Mouse (Mus musculus): Measurements from ENCODE around the gene Serp2. TPM values are rescaled to one million over a fixed set of nuclear protein-coding genes. Genes with fewer than 3 reads are reported as not detected.

The Serp2 gene
- polyA plus RNA-seq, 1 experiment from 2014 or later: 6.3 TPM

DNA sequence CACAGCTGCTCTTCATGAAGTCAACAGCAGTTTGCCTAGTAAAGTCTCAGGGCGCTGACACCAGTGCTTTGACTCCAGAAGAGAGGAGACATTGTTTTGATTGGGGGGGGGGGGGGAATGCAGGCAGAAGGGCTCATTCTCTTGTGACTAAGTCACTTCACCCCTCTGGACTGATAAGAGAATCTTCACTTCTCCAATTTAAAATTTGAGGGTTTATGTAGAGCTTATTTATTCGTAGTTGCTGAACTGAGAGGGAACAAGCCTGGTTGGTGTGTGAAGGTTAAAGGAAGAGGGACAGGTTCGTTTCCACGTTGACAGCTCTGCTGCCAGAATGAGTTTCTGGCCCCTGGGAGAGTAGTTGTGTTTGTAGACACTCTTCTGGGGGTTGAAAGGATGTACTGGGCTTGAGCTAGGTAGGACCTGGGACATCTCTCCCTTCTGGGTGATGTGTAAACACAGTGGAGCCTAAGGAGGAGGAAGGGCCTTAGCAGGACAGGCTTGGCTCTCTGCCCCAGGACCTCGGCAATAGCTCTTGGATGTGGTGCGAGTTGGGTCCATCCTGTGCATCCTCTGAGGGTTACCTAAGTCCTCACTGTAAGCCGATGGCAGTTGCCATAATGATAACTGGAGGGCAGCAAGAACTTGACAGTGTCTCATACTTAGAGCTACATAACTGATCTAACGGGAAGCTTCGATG lies 48.7 kb downstream of the Serp2 start:
- no peak overlapping the region for H3K9ac ChIP-seq (ENCODE audit: low read length)
- 66% methylated on average over 9 of the region's 9 CpGs for WGBS
- no peak for ATAC-seq (replicated peaks; ENCODE audit: extremely low read depth, insufficient read depth, low FRiP score)
- H3K27ac ChIP-seq (ENCODE audit: low read length): 0 out of 2 replicates have a peak overlapping the region, but pooled peaks have one; percentile 27
- no peaks in the 10 kb centered on the region for H3K27me3 ChIP-seq (ENCODE audit: control insufficient read depth, insufficient read depth, low read length)
- no peaks in the 10 kb centered on the region for H3K9me3 ChIP-seq (replicated peaks; ENCODE audit: control insufficient read depth, low read length)
- H3K36me3 ChIP-seq (ENCODE audit: control insufficient read depth, insufficient read depth): peaks cover 22% of the 10 kb centered on the region
- H3K4me2 ChIP-seq (ENCODE audit: low read depth, low read length): peak overlapping the region; percentile 90; the same call in 1 of the 2 replicates
- no peak overlapping the region for H3K4me3 ChIP-seq (ENCODE audit: low read length)
- H3K4me1 ChIP-seq (ENCODE audit: control insufficient read depth, insufficient read depth, low read length): peaks cover 23% of the 10 kb centered on the region

DNA sequence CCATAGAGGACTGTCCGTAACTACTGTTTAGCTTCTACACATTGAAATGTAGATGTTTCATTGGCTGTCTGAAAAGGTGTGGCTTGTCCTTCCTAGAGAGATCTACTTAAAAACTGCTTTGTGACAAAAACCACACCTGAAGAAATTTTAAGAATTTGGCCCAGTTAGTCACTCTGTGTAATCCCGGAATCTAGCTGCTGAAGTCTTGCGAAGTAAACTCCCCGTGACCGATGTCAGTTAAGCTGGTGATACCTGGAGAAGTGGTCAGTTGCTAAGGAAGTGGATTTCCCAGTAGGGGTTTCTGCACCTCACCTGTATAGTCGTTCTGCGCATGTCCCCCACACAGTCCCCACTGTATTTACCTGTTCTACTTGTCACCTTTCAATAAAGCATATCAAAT lies 49.3 kb downstream of the Serp2 start:
- Histone ChIP-seq H3K4me3 (ENCODE audit: low read length) (peak overlapping the region; percentile 79), H3K9me3 (replicated peaks; ENCODE audit: control insufficient read depth, low read length) (no peaks in the 10 kb centered on the region), H3K27me3 (ENCODE audit: control insufficient read depth, insufficient read depth, low read length) (no peaks in the 10 kb centered on the region), H3K27ac (ENCODE audit: low read length) (no peak overlapping the region; the same call in 1 of the 2 replicates), H3K36me3 (ENCODE audit: control insufficient read depth, insufficient read depth) (peaks cover 22% of the 10 kb centered on the region), H3K4me1 (ENCODE audit: control insufficient read depth, insufficient read depth, low read length) (peaks cover 23% of the 10 kb centered on the region), H3K4me2 (ENCODE audit: low read depth, low read length) (peak overlapping the region; percentile 90), H3K9ac (ENCODE audit: low read length) (peak overlapping the region; percentile 85; the same call in 1 of the 2 replicates)
- WGBS: 82% methylated on average over 7 of the region's 7 CpGs
- no peak for ATAC-seq (replicated peaks; ENCODE audit: extremely low read depth, insufficient read depth, low FRiP score)

DNA sequence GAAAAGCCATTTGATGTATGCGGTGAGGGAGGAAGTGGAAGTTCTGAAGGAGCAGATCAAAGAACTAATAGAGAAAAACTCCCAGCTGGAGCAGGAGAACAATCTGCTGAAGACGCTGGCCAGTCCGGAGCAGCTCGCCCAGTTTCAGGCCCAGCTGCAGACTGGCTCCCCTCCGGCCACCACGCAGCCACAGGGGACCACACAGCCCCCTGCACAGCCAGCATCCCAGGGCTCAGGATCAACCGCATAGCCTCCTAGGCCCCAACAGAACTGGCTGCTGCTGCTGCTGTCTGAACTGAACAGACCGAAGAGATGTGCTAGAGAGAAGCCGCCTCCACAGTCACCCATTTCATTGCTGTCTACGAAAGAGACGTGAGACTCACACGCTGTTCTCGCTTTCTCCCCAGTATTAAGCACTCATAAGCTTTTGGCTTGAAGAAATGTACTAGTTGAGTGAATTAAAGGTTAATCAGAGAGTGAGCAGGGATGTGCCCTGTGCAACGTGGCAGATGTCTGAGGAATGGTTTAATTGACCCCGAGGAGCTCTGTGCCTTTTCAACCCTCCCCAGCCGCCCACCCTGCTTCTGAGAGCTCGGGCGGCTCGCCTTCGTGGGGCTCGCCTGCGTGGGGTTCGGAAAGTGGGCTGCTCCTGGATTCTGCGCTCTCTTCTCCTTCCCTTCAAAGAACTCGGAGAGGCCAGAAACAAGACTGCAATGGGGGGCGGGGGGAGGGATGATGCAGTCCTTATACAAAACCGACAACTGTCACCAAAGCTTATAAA lies 50.1 kb downstream of the Serp2 start:
- H3K9me3 ChIP-seq (replicated peaks; ENCODE audit: control insufficient read depth, low read length): no peaks in the 10 kb centered on the region
- H3K27me3 ChIP-seq (ENCODE audit: control insufficient read depth, insufficient read depth, low read length): no peaks in the 10 kb centered on the region
- ATAC-seq (replicated peaks; ENCODE audit: extremely low read depth, insufficient read depth, low FRiP score): no peak
- peak overlapping the region; percentile 100 for H3K27ac ChIP-seq (ENCODE audit: low read length)
- H3K4me1 ChIP-seq (ENCODE audit: control insufficient read depth, insufficient read depth, low read length): peaks cover 23% of the 10 kb centered on the region
- H3K4me2 ChIP-seq (ENCODE audit: low read depth, low read length): peak overlapping the region; percentile 90
- peaks cover 22% of the 10 kb centered on the region for H3K36me3 ChIP-seq (ENCODE audit: control insufficient read depth, insufficient read depth)
- H3K9ac ChIP-seq (ENCODE audit: low read length): peak overlapping the region; percentile 85
- WGBS: 39% methylated on average over 27 of the region's 27 CpGs
- peak overlapping the region; percentile 79 for H3K4me3 ChIP-seq (ENCODE audit: low read length)

DNA sequence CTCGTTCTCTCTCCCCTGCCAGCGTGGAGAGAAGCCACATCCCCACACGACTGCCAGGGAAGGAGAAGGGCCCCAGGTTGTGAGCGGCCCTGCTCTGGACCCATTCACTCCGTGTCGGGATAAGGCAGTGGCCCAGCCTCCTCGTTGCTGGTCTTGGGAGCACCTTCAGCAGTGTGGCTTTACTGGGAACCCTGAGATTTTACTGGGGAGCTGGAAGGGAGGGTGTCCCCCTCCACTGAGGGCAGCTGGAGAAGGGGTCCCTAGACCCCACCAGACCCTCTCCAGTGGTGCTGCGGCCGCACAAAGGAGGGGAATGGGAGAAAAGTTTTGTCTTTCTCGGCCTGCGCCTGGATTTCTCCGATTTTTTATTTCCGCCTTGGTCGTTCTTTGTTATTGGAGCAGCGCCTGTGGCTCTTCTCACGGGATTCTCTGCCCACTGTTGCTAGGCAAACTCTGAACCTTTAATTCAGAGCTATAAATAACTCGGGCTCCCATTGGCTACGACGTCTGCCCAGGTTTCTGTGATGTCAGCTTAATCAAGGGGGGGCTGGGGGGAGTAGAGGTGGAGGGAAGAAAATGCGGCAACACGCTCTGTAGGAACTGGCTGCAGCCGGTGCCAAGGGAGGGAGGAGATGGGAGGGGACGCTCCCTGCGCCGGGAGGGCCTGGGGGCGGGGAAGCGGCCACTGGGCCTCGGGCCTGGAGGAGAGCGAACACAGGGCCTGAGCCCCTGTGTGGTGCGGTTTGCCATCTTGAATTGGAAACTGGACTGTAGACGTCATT lies 51.1 kb downstream of the Serp2 start:
- Histone ChIP-seq H3K9me3 (replicated peaks; ENCODE audit: control insufficient read depth, low read length) (no peaks in the 10 kb centered on the region), H3K27ac (ENCODE audit: low read length) (peak overlapping the region; percentile 100), H3K27me3 (ENCODE audit: control insufficient read depth, insufficient read depth, low read length) (no peaks in the 10 kb centered on the region), H3K4me2 (ENCODE audit: low read depth, low read length) (peak overlapping the region; percentile 90), H3K4me3 (ENCODE audit: low read length) (peak overlapping the region; percentile 79), H3K36me3 (ENCODE audit: control insufficient read depth, insufficient read depth) (peaks cover 22% of the 10 kb centered on the region), H3K4me1 (ENCODE audit: control insufficient read depth, insufficient read depth, low read length) (peaks cover 23% of the 10 kb centered on the region), H3K9ac (ENCODE audit: low read length) (peak overlapping the region; percentile 98)
- ATAC-seq (replicated peaks; ENCODE audit: extremely low read depth, insufficient read depth, low FRiP score): peak; percentile 88
- WGBS: under 1% methylated on average over 31 of the region's 31 CpGs

DNA sequence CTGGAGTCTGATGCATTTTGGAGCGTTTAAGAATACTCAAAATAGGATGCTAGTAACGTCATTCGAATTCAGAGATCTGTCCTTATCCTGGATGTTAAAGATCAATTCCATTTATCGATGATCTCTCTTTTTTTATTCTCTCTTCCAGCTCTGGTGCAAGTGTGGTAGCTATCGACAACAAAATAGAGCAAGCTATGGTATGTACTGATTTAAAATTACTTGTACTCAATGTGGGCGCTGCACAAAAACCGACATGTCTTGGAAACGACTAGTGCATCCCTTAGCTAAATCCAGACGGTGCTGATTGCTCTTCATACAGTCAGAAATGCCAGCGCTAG lies 51.6 kb downstream of the Serp2 start:
- Histone ChIP-seq H3K9me3 (replicated peaks; ENCODE audit: control insufficient read depth, low read length) (no peaks in the 10 kb centered on the region), H3K9ac (ENCODE audit: low read length) (peak overlapping the region; percentile 98), H3K4me3 (ENCODE audit: low read length) (peak overlapping the region; percentile 79), H3K27ac (ENCODE audit: low read length) (peak overlapping the region; percentile 100), H3K36me3 (ENCODE audit: control insufficient read depth, insufficient read depth) (peaks cover 21% of the 10 kb centered on the region), H3K4me2 (ENCODE audit: low read depth, low read length) (peak overlapping the region; percentile 90), H3K27me3 (ENCODE audit: control insufficient read depth, insufficient read depth, low read length) (no peaks in the 10 kb centered on the region), H3K4me1 (ENCODE audit: control insufficient read depth, insufficient read depth, low read length) (peaks cover 25% of the 10 kb centered on the region)
- ATAC-seq (replicated peaks; ENCODE audit: extremely low read depth, insufficient read depth, low FRiP score): no peak
- WGBS: under 1% methylated on average over 10 of the region's 10 CpGs

DNA sequence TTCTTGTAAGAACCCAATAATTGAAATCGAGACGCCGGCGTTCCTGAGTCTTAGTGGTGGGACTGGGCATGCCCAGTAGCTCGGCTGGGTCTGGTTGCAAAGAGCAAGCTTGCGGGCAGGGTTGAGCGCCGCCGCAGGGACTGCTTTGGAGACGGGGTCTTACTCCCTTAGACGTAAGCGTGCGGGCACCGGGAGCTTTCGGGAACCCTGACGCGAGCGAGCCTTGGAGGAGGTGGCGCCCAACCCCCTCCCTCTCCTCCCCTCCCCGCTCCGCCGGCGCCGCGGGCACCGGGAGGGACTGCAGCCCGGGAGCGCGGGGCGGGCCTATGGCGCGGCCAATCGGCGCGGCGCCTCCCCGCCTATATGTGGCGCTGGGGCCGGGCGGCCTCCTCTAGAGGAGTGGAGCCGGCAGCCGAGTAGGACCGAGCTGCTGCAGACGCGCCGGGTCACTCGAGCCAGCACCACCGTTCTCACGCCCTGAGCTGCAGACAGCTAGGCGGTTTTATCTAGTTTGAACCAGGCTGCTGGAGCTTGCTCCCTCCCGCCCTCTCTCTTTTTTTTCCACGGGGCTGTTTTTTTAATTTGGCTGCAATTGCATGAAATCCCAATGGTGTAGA lies 52.5 kb downstream of the Serp2 start:
- ATAC-seq (replicated peaks; ENCODE audit: extremely low read depth, insufficient read depth, low FRiP score): peak; percentile 92
- Histone ChIP-seq H3K27ac (ENCODE audit: low read length) (peak overlapping the region; percentile 100), H3K9me3 (replicated peaks; ENCODE audit: control insufficient read depth, low read length) (no peaks in the 10 kb centered on the region), H3K4me1 (ENCODE audit: control insufficient read depth, insufficient read depth, low read length) (peaks cover 25% of the 10 kb centered on the region), H3K9ac (ENCODE audit: low read length) (peak overlapping the region; percentile 98), H3K4me3 (ENCODE audit: low read length) (peak overlapping the region; percentile 79), H3K36me3 (ENCODE audit: control insufficient read depth, insufficient read depth) (peaks cover 18% of the 10 kb centered on the region), H3K27me3 (ENCODE audit: control insufficient read depth, insufficient read depth, low read length) (no peaks in the 10 kb centered on the region), H3K4me2 (ENCODE audit: low read depth, low read length) (peak overlapping the region; percentile 90)
- WGBS: under 1% methylated on average over 33 of the region's 52 CpGs

DNA sequence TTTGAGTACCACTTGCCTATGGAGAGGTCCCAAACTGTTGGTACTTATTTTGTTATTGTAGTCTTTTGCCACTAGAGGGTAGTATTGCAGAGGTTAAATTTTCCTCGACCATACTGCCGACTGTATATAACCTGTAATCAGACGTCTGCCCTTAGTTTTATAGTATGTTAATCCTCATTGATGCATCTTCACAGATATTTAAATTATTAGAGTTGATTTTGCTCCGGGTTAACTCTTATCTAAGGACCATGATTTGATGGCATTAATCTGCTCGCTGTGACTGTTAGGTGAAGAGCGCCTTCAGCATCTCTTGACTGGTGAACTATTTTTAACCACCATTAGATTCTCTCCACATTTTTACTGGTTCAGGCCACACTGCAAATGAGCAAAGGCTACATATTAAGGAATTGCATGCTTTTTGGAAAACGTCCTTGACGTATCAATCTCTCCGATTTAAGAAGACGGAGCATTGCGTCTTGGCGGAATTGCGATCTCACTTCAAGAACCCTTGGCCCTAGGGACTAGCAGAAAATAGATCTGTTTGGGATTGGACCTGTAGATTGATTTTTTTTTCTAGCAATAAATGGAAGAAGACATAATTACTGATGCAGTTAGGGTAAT lies 53.3 kb downstream of the Serp2 start:
- H3K27me3 ChIP-seq (ENCODE audit: control insufficient read depth, insufficient read depth, low read length): no peaks in the 10 kb centered on the region
- peak overlapping the region; percentile 79 for H3K4me3 ChIP-seq (ENCODE audit: low read length)
- peaks cover 25% of the 10 kb centered on the region for H3K4me1 ChIP-seq (ENCODE audit: control insufficient read depth, insufficient read depth, low read length)
- peak overlapping the region; percentile 100 for H3K27ac ChIP-seq (ENCODE audit: low read length)
- 4% methylated on average over 13 of the region's 13 CpGs for WGBS
- peaks cover 16% of the 10 kb centered on the region for H3K36me3 ChIP-seq (ENCODE audit: control insufficient read depth, insufficient read depth)
- H3K4me2 ChIP-seq (ENCODE audit: low read depth, low read length): peak overlapping the region; percentile 90
- H3K9ac ChIP-seq (ENCODE audit: low read length): peak overlapping the region; percentile 98
- H3K9me3 ChIP-seq (replicated peaks; ENCODE audit: control insufficient read depth, low read length): no peaks in the 10 kb centered on the region
- no peak for ATAC-seq (replicated peaks; ENCODE audit: extremely low read depth, insufficient read depth, low FRiP score)

DNA sequence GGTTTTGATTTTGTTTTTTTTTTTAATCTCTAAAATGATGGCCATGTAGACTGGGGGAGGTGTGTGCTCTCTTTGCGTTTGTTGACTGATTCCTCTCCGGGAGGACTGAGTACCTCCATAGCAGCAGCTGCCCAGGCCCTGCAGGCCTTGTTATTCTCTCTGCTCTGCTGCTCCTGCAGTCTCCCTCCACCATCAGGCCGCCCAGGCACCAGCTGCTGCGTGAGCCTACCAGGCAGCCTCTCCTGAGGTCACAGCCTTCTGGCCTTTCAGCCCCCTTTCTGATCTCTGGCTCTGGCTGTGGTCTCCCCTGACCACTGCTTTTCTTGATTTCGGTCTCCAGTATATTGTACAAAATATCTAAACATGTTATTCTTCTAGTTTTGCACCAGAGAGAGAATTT lies 56.7 kb downstream of the Serp2 start:
- Histone ChIP-seq H3K9me3 (replicated peaks; ENCODE audit: control insufficient read depth, low read length) (no peaks in the 10 kb centered on the region), H3K36me3 (ENCODE audit: control insufficient read depth, insufficient read depth) (no peaks in the 10 kb centered on the region), H3K9ac (ENCODE audit: low read length) (no peak overlapping the region), H3K4me1 (ENCODE audit: control insufficient read depth, insufficient read depth, low read length) (peaks cover 10% of the 10 kb centered on the region), H3K4me2 (ENCODE audit: low read depth, low read length) (no peak overlapping the region), H3K4me3 (ENCODE audit: low read length) (no peak overlapping the region), H3K27ac (ENCODE audit: low read length) (no peak overlapping the region), H3K27me3 (ENCODE audit: control insufficient read depth, insufficient read depth, low read length) (no peaks in the 10 kb centered on the region)
- WGBS: 43% methylated on average over 5 of the region's 5 CpGs
- no peak for ATAC-seq (replicated peaks; ENCODE audit: extremely low read depth, insufficient read depth, low FRiP score)
